Mouse (Mus musculus) embryo, embryonic 11 days (tissue): ENCODE data around the gene Lamtor3.
"Not testable (repeated sequence)": the region's sequence is repeated elsewhere in the genome, so short reads cannot be mapped to it uniquely, and the experiment has no call there.

Experiments used
- DNase-seq: peaks from one replicate; pipeline ENCODE4 v3.0.0-alpha.2; 2015

The Lamtor3 gene

DNA sequence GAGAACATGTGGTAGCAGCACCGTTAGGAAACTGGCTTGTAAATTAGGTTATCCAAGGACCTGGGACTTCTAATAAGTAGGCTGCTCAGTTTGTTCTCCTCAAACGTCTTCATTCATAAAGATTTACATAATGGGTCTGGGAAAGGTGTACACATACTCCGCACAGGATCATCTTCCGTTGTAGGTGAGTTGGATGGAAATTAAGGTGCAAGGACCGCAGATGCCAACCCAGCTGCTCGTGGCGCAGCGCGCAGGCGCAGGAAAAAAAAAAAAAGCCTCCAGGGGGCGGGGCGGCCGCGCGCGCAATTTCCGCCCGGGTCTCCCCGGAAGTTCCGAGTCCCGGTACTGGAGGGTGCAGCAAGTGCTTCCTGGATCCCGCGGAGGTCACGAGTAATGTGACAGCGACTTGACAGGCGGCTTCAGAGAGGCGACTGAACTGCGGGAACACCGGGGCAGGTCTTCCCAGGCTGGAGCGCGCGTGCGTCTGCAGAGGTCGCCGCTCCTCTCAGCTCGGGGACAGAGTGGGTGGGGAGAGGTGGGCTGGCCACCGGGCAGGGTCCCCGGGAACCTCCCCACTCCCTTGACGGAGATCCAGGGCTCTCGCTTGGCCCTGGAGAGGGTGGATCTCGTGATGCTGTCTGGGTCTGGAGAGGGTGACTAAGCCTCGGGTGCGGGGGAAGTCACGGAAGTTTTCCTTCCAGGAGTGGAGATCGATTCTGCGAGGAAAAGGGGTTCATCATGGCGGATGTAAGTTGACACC is at the start of gene Lamtor3:
Gene Lamtor3, plus strand, starts transcription at position 335 of the 760 bp plus-strand sequence.
- DNase-seq = peak; percentile 88

DNA sequence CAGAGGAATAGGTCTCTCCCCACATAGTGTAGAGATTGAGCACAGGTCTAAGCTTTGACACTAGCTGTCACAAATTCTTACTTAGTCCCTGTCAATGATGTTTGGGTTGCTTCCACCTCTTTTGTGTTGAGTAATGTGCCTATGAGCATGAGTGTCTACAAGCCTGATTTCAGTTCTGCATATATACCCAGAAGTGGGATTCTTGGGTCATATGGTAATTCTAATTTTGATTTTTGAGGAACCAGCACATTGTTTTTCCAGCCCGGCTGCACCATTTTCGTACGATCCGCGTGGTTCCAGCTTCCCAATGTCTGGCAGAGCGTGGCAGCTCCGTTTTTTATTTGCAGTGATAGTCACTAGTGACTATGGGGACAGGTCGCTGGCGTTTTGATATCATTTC is 48.9 kb upstream of the Lamtor3 start:
- DNase-seq = no peak

DNA sequence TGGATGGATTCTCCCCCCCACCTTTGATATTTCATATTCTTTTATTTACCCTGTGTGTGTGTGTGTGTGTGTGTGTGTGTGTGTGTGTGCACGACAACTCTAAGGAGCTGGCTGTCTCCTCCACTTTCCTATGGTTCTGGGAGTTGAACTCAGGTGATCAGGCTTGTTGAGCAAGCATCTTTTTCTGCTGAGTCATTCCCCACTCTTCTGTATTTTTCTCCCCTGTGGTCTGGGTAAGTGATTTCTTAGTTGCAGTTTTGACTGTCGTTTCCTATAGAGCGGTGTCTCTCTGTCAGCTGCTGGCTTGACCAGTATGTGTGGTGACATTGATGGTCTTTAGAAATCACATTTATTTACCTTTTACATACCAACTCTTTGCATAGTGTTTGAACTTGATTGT is 39.0 kb upstream of the Lamtor3 start:
- DNase-seq = no peak

DNA sequence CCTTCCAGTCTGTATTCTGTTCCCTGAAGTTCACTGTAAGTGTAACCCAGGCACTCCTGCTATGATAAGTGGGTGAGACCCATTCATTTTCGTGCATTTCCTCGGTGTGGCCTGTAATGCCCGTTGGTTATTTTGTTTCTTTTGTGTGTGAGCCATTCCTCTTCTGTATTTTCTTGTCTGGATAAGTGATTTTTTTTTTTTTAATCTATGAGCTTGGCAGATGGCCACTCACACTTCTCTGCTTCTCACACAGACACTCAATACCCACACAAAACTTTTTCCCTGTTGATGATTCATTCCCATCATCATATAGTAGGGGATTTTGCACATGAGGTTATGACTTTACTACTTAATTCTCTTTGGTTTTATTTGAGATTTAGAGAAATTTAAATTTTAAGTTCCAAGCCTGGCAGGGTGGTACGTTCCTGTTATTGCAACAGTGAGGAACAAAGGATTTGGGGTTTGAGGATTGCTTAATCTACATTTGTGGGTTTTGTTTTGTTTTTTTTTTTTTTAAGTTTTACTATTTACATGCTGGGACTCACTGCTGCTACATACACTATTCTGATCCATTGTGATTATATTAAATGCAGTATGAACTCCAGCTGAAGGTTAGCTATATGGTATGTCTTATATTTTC is 38.1 kb upstream of the Lamtor3 start:
- DNase-seq = no peak

DNA sequence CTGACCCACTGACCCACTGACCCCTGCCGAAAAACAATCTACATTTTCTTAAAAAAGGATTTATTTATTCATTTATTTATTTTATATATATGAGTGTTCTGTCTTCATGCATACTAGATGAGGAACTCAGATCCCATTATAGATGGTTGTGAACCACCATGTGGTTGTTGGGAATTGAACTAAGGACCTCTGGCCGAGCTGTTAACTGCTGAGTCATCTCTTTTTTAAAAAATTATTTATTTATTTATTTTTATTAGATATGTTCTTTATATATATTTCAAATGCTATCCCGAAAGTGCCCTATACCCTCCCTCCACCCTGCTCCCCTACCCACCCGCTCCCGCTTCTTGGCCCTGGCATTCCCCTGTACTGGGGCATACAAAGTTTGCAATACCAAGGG is 37.2 kb upstream of the Lamtor3 start:
- DNase-seq = no peak

DNA sequence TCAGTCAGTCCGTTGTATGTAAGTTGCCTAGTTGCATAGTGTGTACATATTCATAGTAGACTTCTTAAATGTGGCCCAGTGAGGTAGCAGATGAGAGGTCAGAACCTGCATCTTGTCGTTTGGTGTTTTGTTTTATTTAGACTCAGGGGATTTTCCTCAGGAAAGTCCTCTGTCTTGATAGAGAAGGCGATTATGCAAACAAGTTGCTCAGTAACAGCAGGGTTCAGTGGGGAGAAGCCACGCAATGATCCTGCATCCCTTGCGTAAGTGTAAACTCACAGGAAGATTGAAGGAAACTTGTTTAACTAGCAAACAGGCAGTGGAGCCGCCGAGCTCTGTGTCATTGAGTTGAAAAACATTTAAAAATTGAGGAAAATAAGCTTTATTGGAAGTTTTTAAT is 30.3 kb upstream of the Lamtor3 start:
- DNase-seq = no peak

DNA sequence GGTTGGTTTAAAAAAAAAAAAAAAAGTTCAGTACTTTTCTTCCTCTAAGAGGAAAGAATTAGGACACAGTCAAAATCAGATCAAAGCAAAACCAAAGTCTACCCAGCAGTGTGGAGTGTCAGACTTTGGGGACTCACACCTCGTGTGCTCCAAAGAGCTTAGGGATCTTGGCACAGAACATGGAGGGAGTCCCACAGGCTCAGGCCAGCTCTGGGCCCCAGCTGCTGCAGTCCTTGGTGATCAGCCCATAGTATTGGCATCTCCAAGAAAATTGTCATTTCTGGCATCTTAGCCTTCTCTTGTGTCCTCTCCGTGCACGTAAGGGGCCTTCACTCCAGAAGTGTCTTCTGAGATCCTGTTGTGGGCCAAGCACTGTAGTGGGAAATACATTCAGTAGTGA is 27.2 kb upstream of the Lamtor3 start:
- no peak for DNase-seq

DNA sequence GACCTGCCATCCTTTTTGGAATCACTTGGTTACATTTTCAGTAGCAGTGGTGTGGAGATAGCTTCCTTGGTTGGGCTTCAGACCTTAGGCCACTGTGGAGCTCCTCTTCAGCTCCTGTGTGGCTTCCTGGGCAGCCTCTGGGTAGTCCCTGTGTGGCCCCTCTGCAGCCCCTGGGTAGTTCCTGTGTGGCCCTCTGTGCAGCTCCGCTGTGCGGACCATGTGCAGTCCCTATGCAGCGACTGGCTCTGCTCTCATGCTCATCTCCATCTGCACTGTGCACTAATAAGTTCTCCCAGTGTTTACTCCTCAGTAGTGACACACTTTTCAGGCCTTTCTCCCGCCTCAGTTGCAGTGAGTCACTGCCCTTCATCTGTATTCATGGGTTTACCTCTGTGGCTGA is 26.2 kb upstream of the Lamtor3 start:
- no peak for DNase-seq

DNA sequence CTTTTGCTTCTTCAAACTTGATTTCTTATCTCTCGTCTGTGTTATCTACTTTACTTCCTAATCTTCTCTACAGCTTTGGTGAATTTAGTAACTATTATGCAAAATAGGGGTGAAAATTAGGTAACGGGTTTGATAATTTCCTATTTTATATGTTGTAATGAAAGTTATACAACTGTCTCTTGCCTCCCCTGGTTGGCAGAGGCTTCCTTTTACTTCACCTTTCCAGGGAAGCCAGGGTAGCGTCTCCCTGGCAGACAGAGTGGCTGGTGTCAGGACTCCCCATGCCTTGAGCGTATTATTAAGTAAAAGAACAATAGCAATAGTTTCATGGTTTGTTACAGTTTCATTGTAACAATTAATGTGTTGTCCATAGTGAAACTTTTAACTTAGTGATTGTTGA is 24.5 kb upstream of the Lamtor3 start:
- DNase-seq = no peak

DNA sequence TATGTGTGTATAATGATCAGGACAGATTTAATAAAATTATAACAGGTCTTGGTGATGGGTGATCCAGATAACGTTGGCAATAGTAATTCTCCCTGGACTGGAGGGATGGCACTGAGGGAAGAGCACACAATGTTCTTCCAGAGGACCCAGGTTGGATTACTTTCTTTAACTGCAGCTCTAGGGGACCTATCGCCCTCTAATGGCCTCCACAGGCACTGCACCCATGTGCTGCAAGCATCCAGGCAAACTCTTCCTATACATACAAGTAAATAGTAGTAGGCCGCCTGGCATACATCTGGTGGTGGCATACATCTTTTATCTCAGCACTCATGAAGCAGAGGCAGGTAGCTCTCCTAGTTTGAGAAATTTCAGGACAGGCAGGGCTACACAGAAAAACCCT is 23.1 kb upstream of the Lamtor3 start:
- DNase-seq = no peak

DNA sequence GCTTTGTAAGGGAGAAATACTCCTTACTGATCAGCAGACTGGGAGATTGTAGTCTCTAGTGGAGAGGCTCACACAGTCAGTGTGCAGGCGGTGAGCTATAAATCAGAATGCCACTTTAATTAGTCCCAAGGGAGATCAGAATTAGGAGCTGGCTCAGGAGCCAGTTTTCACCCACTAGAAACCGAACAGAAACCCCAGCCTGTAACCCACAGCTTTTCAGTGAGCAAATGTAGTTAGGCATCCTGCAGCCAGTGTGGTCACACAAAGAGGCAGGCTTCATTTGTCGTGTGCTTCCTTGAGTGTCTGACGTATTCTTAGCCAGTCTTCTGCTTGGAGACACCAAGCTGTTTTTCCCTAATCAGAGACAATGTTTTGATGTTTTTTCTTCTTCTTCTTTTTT is 21.9 kb upstream of the Lamtor3 start:
- no peak for DNase-seq

DNA sequence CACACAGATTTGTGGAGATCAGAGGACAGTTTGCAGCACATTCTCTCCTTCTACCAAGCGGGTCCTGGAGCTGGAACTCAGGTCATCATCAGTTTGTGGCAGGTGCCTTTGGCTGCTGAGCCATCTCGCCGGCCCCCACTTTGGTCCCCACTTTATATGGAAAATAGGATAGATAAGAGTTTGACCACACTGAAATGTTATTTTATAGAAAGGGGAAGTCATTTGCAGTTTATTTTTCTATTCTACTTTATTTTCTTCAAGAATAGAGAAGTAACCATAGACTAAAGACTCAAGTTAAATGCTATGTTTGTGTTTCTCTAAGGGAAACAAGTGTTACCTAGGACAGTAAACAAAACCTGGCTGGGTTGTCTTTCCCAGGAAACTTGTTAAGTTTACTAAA is 21.4 kb upstream of the Lamtor3 start:
- no peak for DNase-seq

DNA sequence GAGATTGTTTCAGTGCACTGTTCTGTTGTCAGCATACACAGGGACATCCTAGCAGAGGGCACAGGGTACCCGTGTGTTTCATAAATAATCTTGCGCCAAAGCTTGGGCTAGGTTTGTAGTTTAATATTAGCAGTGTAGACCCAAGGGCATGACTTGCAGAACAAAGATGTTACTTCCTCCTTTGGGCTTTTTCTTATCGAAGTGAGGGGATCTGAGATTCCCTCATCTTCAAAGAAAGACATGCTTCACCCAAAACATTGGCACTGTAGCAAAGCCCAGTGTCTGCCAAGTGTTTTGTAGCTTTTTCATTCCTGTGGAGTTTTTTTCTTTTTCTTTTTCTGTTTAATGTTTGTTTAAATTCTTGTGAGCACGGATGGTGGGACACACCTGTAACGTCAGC is 20.6 kb upstream of the Lamtor3 start:
- DNase-seq = no peak

DNA sequence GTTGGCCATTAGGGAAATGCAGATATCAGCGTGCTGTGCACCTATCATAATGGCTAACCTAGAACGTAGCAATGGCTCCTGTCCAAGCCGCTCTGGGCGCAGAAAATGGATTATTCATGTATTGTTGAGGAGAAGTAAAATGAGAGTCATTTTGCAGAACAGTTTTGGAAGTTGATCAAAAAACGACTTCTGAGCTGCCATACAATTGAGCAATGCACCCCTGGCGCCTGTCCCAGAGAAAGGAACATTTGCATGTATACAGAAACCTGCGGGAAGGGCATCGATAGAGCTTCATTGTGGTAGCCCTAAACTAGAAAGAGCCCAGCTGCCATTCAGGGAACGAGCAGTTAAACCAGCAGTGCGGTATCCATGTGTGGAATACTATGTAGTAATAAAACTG is 18.2 kb upstream of the Lamtor3 start:
- DNase-seq = no peak

DNA sequence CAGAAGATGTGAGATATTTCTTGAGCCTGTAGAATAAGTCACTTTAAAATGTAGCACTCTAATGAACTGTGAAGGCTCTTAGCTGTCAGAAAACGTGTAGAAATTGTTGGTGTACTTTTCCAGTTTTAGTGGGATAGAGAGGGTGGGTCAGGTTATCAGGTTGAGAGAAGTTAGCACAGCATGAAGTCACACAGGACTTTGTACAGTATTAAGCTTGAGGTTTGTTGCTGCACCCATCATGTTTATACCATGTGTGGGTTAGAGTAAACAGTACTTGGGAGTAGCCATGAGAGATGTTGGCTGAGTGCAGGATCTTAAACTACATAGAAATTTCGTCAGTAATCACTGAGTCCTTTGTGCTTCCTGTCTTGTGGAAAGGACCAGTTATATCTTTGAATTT is 5.2 kb upstream of the Lamtor3 start:
- no peak for DNase-seq

DNA sequence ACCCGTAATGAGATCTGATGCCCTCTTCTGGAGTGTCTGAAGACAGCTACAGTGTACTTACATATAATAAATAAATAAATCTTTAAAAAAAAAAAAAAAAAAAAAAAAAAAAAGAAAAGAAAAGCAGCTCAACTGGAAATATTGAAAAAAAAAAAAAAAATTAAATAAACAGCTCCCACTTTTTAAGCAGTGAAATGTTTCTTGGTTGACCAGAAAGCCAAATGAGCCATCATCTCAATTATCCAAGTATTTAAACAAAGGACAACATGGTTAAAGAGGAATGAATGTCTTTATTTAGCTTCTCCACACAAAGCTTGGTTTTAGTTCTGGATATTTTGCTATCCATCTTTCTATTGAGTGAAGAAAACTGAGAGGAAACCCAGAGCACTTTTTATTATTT is 3.7 kb upstream of the Lamtor3 start:
- not testable (repeated sequence) for DNase-seq

DNA sequence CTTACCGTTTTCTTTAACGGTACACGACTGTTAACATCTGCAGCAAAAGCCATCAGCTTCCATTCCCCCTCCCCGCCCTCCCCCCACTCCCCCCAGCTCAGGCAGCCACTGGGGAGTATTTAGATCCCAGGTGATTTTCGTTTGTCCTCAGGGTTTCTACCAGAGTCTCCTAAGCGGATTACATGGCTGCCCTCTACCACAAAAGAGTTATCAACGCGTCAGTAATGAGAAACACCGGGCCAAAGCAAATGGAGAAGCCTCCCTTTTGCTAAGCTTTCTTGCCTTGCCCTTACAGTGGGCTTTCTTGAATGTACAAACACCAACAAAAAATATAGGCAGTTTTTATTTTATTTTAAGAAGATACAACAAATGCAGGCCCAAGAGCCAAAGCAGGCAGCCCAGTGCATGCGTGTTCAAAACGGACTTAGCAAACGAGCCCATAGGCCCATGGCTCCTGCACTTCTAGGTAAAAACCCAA is 573 bp upstream of the Lamtor3 start:
- DNase-seq = no peak

DNA sequence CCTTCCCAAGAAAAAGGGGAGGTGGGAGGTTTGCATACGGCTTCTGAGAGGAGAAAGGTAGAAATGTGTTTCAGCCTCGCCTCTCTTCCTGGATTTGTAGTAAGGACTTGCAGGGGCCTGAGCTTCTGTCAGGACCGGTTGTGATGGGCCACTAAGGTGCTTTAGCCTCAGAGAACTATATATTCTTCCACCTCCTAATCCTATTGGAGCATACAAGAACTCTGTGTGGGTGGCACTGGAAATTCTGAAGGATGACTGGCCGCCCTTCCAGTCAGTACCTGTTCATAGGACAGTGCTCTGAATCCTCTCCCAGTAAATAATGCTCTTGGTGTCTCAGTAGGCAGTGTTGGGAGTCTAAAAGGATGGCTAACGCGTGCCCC is 616 bp downstream of the Lamtor3 start:
- DNase-seq = no peak

DNA sequence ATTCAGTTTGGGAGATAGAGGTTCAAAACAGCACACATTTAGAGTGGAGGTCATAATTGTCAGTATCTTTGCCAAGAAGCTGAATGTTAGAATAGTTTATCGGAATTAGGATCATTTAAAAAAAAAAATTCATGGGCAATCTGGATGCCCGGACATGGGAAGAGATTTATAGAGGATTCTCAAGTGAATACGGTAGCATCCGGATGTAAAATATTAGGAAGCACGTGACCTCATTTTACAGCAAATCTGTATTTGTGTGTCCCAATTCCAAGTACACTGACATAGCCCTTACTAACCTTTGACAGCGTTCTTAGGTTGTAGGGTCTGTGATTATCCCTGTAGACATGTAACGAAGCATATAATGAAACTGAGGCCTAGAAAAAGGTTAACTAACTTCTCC is 1.1 kb downstream of the Lamtor3 start:
- no peak for DNase-seq

DNA sequence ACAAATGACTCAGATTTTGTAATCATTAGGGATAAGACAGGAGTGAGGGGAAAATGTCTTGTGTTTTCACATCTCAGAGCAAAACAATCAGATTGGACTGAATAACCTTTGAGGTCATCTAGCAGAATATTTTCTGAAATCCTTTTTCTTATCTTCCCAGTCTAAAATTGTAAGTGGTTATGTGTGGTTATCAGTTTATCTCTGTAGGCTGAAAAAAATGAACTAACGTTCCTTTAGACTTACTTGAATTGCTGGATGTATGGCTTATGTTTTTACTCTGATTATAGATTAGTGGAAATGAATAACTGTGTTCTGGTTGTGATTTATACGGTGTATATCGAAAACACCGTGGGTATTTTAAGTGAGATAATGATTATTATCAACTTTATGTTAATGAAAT is 2.3 kb downstream of the Lamtor3 start:
- no peak for DNase-seq

DNA sequence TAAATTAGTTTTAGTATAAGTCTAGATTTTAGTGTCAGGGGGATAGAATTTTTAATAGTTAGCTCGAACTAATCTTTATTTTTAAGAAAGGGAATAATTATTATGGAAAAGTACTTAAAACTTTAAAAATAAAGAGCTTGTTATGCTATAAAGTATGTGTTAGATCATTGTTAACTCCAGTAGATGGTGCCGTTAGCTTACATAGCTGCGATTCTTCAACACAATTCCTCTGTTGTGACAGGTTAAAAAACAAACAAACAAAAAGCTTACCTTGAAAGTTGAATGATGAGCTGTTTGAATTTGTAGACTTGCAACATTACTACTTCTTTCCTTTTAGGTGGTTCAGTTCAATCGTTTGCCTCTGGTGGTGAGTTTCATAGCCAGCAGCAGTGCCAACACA is 8.7 kb downstream of the Lamtor3 start:
- no peak for DNase-seq

DNA sequence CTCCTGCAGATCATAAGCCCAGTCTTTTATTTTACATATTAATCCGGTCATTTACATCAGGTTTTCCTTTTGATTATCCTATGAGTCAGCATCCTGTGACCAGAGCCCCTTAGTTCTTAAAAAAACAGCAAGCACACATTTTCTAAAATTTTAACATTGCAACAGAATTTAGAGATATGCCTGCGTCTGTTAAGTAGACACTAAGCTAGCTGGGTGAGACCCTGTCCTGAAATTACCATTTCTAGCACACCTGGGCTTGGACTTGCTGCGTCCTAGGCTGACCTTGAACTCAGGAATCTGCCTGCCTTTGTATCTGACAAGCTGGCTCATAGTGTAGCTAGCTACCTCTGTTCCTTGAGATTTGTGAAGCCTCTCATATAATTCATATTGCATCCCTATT is 11.6 kb downstream of the Lamtor3 start:
- DNase-seq = no peak

DNA sequence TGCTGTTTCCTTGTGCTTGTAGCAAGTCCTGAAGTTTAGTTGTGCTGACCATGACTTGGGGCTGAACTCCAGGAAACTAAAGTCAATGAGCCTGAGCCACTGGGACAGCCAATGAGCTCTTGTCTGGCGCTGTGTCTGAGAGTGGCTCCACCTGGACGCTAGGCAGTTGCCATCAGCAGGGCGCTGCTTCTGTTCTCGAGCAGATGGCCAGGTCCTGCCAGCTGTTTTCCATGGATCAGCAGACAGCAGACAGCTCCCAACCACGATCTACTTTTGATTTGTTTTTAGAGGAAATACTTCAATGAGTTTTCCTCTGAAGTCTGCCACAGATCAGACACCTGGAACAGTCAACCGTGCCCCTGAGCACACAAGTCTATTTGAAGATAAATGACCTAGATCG is 14.4 kb downstream of the Lamtor3 start:
- DNase-seq = no peak

DNA sequence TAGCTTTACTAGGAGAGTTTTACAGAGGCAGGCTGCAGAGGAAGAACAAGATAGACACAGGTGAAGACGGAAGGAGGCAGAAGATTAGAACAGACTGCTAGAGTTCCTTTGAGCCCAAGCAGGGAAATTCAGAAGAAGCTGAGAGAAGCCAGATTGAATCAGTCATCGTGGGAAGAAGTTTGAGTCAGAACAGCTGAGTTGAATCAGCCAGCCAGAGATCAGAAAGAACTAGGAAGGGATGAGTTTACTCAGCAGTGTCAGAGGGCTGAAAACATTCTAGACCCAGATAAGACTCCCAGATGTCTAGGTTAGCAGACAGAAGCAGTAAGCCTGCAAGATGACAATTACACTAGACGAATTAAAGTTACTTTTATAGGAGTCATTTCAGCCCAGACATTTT is 15.7 kb downstream of the Lamtor3 start:
- no peak for DNase-seq
